Mouse (Mus musculus) heart, postnatal 36 days (tissue): Measurements from ENCODE around the gene Wdfy4. TPM values are rescaled to one million over a fixed set of nuclear protein-coding genes. Genes with fewer than 3 reads are reported as not detected.
A peak's percentile ranks its signal among the peaks of the same experiment; 100 is the strongest.

Experiments used
- DNase-seq, 2 experiments: peaks; one replicate each; pipeline ENCODE4 v3.0.0; 2021 to 2022
- intact Hi-C: fragments of 180-260 bp; cut with DNase I; formaldehyde crosslinking; loops from one replicate; pipeline ENCODE4 v1.15.1; 2025
- total RNA-seq, 2 experiments: library from RNA; stranded (reverse); gene quantifications; 2 replicates each; pipeline ENCODE4 v1.2.3; 2021

Gene Wdfy4
- total RNA-seq: 1 to 10 TPM; 2.1 to 3.1 TPM

DNA sequence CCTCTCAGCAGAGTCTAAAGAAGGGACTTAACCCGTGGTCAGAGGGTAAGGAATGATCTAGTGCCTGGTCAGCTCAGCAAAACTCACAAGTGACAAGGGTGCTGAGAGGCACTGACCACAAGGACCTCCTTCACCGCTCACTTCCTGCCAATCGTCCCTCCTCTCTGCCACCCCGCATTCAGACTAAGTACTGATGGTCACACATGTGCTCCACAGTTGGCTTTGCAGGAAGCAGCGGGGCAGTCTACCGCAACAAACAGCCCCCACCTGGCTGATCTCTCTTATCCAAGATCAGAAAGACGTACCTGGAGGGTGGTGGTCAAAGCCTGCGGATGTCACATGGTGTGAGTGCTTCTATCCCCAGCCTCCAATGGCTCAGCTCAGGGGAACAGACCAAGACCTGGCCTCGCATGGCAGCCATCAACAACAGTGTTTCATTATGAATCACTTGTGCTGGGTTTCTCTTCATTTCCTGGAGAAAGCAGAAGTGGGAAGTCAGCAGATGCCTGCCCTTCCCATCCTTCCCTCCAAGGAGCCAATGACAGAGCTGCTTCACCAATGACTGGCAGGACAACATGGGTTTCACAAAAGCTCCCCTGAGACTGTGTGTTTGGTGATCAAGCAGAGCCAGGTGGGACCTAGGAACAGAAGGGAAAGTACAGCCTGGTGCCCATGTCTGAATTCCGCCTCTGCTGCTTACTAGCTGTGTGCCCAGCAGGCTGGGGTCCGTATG, at the start of gene Wdfy4:
Gene Wdfy4, minus strand, starts transcription at position 441 of the 733 bp plus-strand sequence.
- DNase-seq: peak; percentile 15 to 16
- intact Hi-C loops: no loop called here

DNA sequence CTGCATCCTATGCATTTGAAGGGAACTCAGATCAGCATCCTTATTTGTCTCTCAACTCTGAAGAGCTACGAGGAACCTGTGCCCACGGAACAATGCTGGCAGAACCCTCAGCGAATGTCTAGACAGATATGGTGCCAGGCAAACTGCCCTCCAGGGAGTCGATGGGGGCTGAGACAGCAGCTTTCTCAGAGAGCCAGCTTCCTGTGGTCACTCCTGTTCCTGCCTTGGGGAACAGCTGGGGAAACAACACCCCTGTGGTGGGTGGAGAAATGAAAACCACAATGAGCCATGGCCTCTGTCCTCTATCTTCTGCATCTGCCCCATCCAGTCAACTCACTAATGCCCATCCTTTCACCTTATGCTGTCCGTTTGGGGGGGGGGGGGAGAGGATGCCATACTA, 46.7 kb upstream of the Wdfy4 start:
- intact Hi-C loops: no loop called here
- DNase-seq: no peak

DNA sequence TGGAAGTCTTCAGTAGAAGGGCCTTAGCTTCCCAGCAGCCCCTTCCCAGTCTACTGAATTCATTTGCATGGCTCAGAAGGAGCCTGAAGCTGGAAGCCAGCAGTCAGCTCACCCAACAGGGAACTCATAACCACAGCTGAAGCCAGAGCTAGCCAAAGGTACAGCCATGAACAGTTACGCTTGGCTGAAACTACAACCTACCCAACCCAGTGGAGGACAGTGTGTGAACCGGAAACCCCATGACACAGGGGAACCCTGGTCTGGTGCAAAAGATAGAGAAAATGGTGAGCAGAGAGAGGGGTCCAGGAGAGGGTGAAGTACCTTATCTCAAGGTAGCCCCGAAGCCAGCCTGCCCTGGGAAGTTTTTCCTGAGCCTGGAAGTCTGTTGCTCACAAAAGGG, 46.0 kb upstream of the Wdfy4 start:
- no peak for DNase-seq

DNA sequence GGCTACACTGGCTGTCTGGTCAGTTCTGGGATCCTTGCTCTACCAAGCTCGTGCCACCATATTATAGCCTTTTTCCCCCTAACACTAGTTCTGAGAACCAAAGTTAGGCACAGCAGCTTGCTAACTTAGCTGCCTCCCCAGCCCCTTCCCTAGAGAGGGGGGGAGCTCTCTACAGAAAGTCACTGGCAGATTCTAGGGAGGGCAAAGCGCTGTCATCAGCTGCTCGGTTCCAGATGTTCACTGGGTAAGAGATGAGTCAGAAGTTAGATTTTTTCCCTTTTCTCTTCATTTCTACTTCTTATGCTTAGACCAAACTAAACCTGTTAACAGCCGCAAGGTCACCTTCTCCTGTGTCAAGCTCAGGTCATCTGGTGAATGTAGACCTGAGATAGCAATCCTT, 45.4 kb upstream of the Wdfy4 start:
- intact Hi-C loops: no loop called here
- DNase-seq: no peak

More for the DNA sequence above, 46.0 kb upstream of the Wdfy4 start:
- intact Hi-C loops: no loop called here

DNA sequence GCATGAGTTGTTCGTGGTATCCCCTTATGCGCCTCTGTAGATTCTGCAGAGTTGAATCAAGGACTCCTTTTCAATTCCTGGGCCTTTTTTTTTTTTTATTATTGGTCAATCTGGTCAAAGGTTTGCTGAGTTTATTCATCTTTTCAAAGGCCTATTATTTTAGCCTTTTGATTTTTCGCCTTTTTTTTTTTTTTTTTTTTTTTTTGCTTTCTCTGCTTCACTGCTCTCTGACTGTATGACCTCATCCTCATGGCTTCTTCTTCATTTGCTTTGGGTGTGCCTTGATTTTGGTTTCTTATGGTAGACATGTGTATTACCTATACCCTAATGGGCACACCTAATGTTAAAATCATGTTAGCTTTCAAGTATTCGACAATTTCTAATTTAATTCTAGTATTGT, 39.9 kb upstream of the Wdfy4 start:
- intact Hi-C loops: no loop called here
- DNase-seq: no peak

DNA sequence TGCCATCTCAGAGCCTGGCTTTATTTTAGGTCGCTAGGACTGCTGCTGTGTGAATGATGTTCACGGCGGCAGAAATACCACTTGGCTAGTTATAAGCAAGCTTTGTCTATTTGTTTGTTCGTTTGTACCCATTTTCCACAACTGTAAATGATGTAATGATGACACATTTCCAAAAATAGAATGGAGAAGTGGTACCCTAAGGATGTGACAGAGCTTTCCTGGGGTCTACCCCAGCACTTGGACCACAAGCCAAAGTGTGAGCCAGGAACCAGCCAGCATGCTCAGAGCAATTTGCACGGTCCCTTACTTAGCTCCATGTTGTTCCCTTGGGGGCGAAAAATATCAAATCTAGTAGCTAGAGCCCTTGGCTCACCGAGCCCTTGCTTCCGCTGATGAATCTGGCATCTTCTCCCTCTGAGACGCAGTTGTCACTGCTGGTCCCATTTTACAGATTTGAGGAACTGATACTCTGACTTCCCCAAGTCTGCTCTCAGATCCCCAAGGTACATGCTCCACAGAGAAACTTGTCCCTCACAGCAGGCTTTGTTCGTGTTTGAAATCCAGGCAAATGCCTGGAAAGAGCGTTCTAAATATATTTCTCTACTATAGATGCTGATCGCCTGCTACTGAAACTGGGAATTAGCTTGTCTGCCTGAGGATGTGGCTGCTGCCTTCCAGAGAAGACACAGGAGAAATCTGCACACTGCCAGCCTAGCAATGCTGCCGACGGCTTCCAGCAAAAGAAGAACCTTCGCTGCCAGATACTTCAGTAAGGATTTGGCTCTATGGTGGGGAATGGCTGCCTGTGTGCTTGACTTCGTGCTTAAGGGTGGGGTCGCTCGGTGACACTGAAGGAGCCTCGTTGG, 31.3 kb upstream of the Wdfy4 start:
- intact Hi-C loops: loop anchor here (10.0 kb wide), 1 partner anchor 318 kb away; no protein-coding TSS in a partner anchor
- DNase-seq: no peak

DNA sequence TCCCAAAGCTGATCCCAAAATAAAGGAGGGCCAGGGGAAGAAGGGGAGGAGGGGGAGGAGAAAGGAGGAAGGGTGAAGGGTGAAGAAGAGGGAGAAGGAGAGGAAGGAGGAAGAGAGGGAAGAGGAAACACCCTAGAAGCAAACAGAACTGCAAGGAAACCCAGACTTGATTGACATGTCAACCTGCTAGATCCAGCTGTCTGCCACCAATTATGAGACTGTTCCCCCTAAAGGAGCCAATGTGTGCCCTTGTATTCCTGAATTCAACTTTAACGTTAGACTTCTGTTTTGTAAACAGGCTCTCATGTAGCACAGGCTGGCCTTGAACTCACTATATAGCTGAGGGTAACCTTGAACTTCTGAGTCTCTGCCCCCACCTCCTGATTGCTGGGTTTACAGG, 29.9 kb upstream of the Wdfy4 start:
- no peak for DNase-seq

DNA sequence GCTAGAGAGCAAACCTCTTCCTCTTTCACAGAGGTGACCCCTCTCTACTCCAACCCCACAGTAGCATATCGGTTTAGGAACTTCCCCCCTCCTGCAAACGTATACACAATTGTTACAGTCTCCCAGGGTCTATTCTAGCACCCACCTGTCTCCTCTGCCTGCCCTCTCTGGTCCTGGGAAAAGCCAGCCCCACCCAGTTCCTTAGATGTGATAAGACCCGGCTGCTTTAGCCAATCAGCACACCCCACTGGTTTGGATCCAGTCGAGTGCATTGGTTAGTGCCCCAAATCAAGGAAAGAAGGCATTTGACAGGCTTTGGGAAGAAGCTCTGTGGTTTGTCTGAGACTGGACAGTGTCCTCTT, 29.4 kb upstream of the Wdfy4 start:
- intact Hi-C loops: loop anchor here (10.0 kb wide), 1 partner anchor 320 kb away; no protein-coding TSS in a partner anchor
- no peak for DNase-seq

More for the DNA sequence above, 29.9 kb upstream of the Wdfy4 start:
- intact Hi-C loops: loop anchor here (10.0 kb wide), 1 partner anchor 320 kb away; no protein-coding TSS in a partner anchor

DNA sequence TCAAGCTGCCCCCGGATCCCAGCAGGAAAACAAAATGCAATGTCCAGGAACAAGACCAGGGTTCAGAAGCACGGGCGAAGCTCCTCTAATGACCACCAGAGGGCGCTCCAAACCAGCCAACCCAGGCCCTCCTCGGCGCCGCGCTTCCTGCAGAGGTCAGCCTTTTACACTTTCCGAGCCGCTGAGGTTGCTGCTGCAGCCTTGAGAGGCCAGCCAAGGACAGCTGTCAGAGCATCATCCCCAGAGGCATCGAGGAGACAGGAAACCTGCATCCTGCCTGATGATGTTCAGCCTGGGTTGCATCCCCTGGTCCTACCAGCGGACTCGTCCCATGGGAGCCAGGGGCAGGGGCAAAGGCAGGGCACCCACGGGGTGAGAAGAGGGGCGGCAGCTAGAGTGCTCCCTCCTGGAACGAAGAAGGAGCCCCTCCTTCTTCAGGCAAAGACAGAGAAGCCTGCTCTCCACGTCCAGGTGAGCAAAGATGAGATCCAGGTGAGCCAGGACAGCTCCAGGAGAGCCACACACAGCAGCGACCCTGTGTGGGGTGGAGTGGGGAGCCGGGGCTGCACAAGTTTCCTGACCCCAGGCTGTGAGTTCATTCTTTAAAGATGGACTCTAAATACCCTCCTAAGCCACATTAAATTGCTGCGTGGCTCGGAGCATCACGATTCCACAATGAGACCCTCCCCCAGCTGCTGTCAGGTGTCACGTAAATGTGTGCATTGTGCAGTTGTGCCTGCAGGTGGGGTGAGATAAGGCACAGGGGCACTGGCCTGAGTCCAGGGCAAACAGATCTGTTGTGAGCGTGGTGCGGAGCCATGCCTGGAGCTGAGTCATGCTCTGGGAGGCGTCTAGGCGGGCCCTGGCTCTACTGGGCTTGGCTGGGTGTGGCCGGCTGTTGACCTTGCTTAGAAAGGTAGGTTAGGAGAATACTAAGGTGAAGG, 28.8 kb upstream of the Wdfy4 start, which contains the start of gene Arhgap22:
Gene Arhgap22, plus strand, starts transcription at position 204 of the 944 bp plus-strand sequence.
- intact Hi-C loops: loop anchor here (1.0 to 10.0 kb wide), 3 partner anchors 89 to 321 kb away; no protein-coding TSS in a partner anchor
- DNase-seq: peak; percentile 81 to 85

DNA sequence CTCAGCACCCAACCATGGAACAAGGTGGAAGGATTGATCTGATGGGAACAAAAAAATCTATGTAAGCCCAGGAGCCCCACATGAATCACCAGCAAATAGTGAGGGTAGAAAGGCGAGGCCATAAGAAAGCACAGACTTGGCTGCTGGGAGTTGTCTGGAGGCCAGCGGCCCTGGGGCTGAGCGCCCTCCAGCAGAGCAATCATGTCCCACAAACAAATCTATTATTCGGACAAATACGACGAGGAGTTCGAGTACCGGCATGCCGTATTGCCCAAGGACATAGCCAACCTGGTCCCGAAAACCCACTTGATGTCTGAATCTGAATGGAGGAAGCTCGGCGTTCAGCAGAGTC, 27.6 kb upstream of the Wdfy4 start:
- DNase-seq: no peak
- intact Hi-C loops: loop anchor here (1.0 to 10.0 kb wide), 3 partner anchors 90 to 322 kb away; no protein-coding TSS in a partner anchor

DNA sequence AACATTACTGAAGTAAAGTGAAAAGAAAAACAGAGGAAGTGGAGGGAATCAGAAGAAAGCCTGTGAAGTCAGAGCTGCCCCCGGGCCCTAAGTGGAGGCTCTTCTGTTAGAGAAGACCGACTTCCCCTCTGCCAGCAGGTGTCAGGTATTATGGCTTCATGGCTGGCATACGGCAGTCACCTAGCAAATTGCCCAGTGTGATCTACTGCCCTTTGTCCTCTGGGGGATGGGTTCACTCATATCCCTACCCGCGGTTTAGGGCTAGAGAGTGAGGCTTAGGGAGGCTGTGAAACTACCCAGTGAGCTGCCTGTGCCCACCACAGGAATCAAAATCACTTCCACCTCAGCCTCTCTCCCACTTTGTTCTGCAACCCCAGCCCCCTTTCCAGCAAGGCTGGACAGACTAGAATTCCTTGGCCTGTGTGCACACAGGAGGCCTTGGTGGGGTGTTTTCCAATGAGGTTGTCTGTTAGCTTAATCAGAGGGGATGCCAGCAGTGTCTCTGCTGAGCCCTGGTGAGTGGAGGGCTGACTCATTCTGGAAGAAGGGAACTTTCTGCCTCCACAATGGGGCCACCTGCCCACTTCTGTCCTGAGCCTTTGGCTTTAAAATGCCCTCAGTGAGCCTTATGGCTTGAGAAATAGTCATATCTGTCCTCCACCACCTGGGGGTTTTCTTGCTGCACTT, 27.1 kb upstream of the Wdfy4 start:
- intact Hi-C loops: loop anchor here (10.0 kb wide), 1 partner anchor 322 kb away; no protein-coding TSS in a partner anchor
- no peak for DNase-seq

DNA sequence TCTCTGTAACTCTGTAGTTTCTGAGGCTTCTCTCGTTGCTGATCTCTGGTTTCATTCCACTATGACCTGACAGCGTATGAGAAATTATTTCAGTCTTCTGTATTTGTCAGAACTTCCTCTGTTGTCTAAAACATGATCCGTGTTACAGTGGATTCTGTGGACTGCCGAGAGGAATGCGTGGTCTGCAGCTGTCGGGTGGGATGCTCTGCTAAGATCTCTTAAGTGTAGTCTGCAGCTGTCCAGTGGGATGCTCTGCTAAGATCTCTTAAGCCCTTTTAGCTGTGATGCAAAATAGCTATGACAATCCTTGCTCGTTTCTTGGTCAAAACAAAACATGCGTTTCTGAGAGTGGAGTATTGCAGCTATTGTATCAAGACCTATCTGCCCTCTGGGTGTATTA, 25.5 kb upstream of the Wdfy4 start:
- intact Hi-C loops: loop anchor here (10.0 kb wide), 1 partner anchor 324 kb away; no protein-coding TSS in a partner anchor

DNA sequence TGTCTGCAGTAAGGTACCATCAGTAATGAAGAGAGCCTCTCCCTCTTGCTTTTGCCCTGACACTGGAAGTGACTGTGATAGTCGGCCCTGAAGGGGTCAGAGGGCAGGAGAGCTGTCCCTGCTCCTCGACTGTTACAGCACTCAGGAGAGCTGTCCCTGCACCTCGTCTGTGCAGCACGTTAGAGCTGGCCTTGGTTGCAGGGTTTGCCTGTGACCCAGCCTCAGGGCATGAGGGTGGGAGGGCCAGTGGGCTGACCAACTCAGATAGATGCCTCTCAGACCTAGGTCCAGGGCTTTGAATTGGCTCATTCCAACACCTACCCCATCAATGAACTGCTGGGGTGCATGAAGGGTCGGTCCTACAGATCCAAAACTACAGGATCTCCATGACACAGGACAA, 23.0 kb upstream of the Wdfy4 start:
- intact Hi-C loops: loop anchor here (5.0 to 10.0 kb wide), 2 partner anchors 244 to 676 kb away; no protein-coding TSS in a partner anchor
- DNase-seq: no peak

More for the DNA sequence above, 25.5 kb upstream of the Wdfy4 start:
- no peak for DNase-seq

DNA sequence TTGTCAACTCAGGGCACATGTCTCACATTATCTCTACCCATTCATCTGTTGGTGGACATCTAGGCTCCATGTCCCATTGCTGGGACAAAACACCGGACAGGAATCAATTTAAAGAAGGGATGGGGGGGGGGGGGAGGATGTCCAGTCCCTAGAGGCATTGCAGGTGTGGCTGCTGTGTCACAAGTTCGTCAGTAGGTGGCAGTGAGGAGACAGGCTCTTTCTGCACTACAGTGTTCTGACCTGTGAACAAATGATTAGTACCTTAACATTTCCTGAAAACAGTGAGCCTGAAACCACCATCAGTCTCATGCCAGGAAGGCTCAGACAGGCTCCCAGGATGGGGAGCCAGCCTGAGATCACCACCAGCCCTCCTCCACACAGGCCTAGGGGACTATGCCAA, 21.7 kb upstream of the Wdfy4 start:
- no peak for DNase-seq
- intact Hi-C loops: loop anchor here (5.0 to 10.0 kb wide), 2 partner anchors 242 to 675 kb away; no protein-coding TSS in a partner anchor

DNA sequence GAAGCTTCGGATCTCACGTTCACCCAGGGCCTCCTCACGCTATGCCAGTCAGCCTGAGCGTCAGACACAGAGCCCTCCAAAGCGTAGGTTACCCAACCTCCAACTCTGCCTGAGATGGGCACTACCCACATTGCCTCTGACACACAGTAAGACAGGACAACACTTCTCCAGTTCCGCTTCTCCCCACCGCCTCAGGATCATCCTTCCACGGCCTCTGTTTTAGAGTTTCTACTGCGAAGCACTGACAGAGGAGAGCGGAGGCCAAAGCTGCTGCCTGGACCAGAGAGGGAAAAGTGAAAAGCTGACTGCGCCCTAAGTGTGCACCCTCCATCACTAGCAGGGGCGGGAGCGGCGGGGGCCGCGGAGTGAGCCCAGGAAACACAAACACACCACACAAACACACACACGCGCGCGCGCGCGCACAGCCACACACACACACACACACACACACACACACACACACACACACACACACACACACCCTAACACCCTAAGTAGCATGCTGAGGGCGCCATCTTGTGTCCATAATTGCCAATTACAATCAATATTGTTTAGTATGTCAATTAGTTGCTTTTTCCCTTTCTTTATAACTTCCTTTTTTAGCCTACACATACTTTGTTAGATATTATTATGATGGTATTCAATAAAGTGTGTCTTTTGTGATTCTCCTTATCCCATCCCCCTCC, 20.1 kb upstream of the Wdfy4 start:
- no peak for DNase-seq
- intact Hi-C loops: loop anchor here (2.0 to 10.0 kb wide), 3 partner anchors 59 to 673 kb away; no protein-coding TSS in a partner anchor

DNA sequence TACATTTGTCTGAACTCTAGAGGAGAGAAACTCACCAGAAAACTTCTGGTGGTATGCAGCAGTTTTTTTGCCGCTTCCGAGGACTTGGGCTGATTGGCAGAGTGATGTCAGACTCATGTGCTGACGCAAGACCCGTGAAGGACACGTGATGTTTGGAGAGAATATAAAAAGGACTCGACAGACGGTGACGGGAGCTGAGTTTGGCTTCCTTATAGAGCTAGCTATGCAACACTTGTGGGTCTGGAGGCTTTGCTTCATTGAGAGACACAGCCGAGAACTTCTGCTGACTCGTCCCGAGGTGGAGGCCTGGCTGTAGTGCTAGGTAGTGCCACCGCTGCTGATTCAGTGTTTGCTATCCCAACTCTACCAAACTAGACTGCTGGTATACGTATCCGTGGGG, 18.5 kb upstream of the Wdfy4 start:
- intact Hi-C loops: loop anchor here (2.0 to 10.0 kb wide), 3 partner anchors 57 to 431 kb away; no protein-coding TSS in a partner anchor
- DNase-seq: no peak

DNA sequence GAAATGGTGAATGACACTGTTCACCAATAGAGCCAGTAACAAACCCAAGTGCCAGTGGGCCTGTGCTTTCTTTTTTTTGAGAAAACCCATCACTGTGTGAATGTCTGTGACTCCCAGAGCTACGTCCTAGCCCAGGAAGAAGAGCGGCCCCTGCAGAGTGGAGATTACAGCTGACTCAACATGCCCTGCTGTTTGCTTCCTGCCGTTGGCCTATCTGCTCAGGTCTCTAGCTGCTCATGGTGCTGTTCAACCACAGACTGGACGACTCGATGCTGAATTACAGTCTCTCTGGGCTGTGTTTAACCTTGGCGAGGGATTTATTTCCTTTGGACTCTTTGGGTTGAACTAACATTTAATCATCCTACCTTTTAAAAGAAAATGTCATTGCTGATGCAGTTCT, 17.6 kb upstream of the Wdfy4 start:
- no peak for DNase-seq
- intact Hi-C loops: loop anchor here (5.0 to 10.0 kb wide), 2 partner anchors 238 to 431 kb away; no protein-coding TSS in a partner anchor

DNA sequence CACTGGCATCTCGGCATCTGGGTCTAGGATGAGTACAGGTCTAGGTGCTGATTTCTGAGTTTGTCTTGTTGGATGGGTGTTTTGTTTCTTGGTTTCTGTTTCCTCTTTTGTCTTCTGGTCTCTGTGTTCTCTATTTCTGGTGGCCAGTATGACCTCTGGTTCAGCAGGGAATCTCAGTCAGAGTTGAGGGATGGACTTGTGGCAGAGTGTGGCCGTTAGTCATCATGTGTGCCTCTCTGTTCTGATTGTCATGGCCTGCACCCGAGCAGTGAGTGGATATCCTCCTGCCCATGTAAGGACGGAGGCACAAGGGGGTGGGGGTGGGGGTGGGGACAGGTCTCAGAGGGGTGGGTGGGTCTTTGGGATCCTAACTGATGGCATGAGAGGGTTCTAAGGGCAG, 16.9 kb upstream of the Wdfy4 start:
- intact Hi-C loops: loop anchor here (5.0 to 10.0 kb wide), 2 partner anchors 237 to 430 kb away; no protein-coding TSS in a partner anchor
- DNase-seq: no peak

DNA sequence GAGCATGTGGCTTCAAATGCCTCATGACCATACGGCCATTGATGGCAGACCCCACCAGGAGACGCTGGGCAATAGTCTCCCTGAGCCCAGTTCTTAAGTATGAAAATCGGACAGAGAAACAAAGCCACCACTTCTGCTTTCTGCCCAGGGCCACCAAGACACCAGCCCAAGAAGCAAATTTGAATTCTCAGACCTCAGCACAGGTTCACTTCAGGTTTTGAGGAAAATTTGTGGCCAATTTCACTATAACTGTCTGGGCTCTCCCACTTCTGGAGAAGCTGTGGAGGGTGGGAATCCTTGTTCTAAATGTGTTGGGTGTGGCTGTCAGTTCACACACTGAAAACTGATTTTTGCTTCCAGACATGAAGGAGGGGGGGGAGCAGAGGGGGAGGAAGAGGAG, 8.9 kb upstream of the Wdfy4 start:
- no peak for DNase-seq
- intact Hi-C loops: no loop called here
